Mouse (Mus musculus): Measurements from ENCODE around the gene Zfp493.
A peak's percentile ranks its signal among the peaks of the same experiment; 100 is the strongest.
"Not testable (repeated sequence)": the region's sequence is repeated elsewhere in the genome, so short reads cannot be mapped to it uniquely, and the experiment has no call there.

Gene Zfp493

DNA sequence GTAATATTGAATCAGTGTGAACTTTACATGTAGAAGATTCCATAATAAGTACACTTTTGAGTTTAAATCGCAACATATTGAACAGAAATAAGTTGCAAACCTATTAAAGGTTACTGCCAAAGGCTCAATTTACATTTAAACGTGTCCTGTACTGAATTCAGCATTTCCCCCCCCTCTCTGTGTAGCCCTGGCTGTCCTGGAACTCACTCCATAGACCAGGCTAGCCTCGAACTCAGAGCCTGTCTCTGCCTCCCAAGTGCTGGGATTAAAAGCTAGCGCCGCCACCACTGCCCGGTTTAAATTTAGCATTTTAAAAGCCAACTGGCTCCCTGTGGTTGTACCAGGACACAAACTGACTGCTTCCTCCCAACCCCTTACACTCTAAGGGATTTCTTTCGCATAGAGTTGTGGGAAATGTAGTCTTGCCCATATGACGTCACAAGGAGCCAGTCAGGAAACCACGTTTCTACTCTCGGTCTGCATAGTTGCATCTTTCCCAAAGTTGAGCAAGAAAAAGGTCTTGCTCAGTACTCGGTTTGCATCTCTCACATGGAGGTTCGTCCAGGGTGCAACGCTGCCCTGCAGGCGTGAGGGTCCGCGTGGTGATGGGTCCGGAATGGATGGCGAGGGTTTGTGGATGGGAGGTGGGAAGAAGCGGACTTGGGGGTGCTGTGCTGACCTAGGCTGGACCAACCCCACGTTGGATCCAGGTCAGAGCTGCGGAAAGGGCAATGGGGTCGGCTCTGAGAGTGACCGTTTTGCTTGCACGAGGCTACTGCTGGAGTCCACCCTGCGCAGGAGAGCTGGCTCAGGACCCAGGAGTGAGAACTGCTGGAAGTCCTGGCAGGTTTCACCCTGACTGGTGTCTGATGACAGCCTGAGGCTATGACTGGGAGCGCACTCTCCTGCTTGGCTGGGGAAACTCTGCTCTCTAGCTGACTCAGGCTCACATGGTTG lies at the start of gene Zfp493:
TSS of gene Zfp493 (plus strand) at position 429 of the 957 bp plus-strand sequence.
- peak; percentile 85 for DNase-seq (ENCODE audit: inconsistent ontology term)

- not testable (repeated sequence) for DNase-seq (ENCODE audit: inconsistent ontology term)
Measured at GRCm38 (mm10) chr13:67734391-67734790, 45.1 kb upstream of the Zfp493 start.

DNA sequence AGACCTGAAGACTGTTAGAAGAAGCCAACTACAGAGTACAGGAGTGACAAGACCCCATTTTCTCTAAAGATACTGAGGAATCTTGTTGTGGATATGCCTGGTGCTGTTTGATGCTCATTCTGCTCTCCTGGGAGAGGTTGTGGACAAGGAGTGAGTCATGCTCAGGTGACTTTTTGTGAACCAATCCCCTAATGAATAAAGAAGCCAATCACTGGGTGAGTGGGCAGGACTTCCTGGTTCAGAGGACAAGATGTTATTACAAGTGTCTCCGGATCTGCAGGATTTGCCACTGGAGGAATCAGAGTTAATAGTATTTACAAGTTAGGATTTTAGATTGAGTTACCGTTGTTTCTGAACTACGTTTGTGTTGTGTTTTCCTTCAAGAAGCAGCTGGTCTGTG lies 36.6 kb upstream of the Zfp493 start:
- DNase-seq (ENCODE audit: inconsistent ontology term) = no peak

GRCm38 (mm10) chr13:67743896-67744295 lies 35.6 kb upstream of the Zfp493 start:
- no peak for DNase-seq (ENCODE audit: inconsistent ontology term)

GRCm38 (mm10) chr13:67754333-67755306 lies 24.9 kb upstream of the Zfp493 start, which contains the start of gene Zfp85:
Gene Zfp85, minus strand, starts transcription at chr13:67755228.
- DNase-seq (ENCODE audit: inconsistent ontology term) = peak; percentile 75

GRCm38 (mm10) chr13:67755761-67756160 lies 23.7 kb upstream of the Zfp493 start:
- no peak for DNase-seq (ENCODE audit: inconsistent ontology term)

DNA sequence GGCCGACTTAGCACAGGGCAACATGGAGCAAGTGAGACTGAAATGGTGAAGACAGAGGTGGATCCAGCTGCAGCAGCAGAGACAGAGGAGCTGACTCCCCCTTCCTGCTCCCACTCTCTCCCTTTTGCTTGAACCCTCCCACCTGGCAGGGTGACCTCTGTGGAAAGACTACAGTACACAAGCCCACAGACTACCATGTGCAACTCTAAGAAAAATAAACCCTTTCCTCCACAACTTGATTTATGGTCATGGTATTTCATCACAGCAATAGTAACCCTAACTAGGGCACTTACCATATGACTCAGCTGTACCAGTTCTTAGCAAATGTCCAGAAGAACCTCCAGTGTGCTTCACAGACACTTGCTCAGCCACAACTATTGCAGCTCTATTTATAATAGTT lies 19.5 kb upstream of the Zfp493 start:
- no peak for DNase-seq (ENCODE audit: inconsistent ontology term)

- no peak for DNase-seq (ENCODE audit: inconsistent ontology term)
Measured at GRCm38 (mm10) chr13:67763031-67763768, 16.3 kb upstream of the Zfp493 start.

GRCm38 (mm10) chr13:67791921-67792455 lies 12.5 kb downstream of the Zfp493 start:
- no peak for DNase-seq (ENCODE audit: inconsistent ontology term)

GRCm38 (mm10) chr13:67798618-67799017 lies 19.1 kb downstream of the Zfp493 start:
- DNase-seq (ENCODE audit: inconsistent ontology term) = no peak

DNA sequence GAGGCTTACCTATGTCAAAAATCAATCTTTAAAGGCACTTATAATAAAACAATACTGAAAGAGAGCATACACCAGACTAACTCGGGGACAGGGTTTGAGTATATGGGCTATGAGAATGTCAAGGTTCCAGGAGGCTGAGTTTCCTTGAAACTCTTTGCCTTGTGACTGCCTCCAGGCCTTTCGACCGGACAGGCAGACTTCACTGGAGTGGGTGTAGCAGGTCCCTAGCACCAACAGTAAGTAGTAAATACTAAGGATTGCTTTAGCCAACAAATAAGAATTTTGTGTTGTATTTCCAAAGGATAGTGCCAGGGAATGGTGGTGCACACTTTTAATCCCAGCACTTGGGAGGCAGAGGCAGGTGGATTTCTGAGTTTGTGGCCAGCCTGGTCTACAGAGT lies 19.7 kb downstream of the Zfp493 start:
- not testable (repeated sequence) for DNase-seq (ENCODE audit: inconsistent ontology term)

GRCm38 (mm10) chr13:67811651-67812210 lies 32.2 kb downstream of the Zfp493 start:
- no peak for DNase-seq (ENCODE audit: inconsistent ontology term)

- no peak for DNase-seq (ENCODE audit: inconsistent ontology term)
Measured at GRCm38 (mm10) chr13:67812961-67813709, 33.6 kb downstream of the Zfp493 start.

DNA sequence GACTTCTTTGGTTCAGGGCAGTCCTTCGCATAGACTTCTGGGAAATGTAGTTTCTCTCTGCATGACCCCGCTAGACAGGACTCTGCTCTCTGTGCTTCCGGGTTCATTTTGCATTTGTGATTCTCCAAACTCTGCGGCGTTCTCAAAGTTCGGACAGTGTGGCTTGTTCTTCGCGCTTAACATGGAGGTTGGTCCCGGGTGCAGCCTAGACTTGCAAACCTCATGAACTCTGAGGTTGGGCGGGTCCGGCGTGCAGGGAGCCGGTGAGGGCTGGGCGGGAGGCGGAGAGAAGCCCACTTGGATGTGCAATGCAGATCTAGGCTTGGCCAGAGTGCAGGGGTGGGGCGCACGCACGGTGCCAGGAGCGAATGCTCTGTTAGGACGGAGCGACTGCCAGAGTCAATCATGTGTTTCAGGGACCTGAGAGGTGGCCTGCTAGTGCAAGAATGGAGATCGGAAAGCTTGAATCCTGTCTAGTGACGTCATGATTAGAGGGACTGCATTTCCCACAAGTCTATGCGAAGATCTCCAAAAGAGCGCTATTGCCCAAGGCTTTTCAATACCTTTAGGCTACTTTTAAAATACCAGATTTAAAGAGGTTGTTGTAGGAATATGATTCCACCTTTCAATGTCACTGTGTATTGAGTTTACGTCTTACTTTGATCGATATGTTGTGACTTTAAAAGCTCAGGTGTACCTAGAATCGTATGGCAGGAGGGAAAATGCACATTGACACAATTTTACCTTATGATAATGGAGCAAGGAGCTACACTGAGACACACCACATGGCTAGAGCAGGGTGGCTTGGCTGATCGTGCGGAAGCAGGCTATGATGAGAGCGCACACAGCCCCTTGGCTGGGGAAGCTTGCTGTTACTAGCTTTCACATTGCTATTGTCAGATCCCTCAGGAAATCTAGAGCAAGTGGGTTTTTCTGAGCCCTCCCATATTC lies 34.5 kb downstream of the Zfp493 start, which contains the start of gene Zfp273:
TSS of gene Zfp273 (plus strand) at position 31 of the 951 bp plus-strand sequence.
- peak; percentile 85 for DNase-seq (ENCODE audit: inconsistent ontology term)

DNA sequence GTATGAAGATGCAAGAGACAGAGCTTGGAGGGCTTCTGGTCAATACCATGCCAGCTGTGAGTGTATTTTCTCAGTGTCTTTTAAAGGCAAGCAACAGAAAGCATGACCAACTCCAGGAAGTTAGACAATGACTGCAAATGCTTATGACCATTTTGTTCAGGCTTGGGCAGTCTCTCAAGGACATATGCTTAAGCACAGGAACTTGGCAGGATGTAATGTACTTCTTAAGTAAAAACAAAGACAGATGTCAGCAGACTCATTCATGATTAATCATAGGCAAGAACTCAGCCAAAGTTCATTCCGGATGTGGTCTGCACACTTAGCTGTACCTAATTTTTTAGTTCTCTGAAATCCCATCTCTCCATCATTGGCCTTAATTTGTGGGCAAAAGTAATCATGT lies 39.1 kb downstream of the Zfp493 start:
- no peak for DNase-seq (ENCODE audit: inconsistent ontology term)

- DNase-seq (ENCODE audit: inconsistent ontology term) = peak; percentile 60
Measured at GRCm38 (mm10) chr13:67830911-67831336, 51.4 kb downstream of the Zfp493 start, which contains the start of gene Gm10037. Gene Gm10037, plus strand, starts transcription at chr13:67831106.

- not testable (repeated sequence) for DNase-seq (ENCODE audit: inconsistent ontology term)
Measured at GRCm38 (mm10) chr13:67833137-67833536, 53.6 kb downstream of the Zfp493 start.

Measured in Muller cell, postnatal 12 days (primary cell).